Mouse (Mus musculus) embryo, embryonic 10.5 days (tissue): ENCODE data around the gene Abhd14b.
A peak's percentile ranks its signal among the peaks of the same experiment; 100 is the strongest.

Source experiments
- DNase-seq: peaks from one replicate; pipeline ENCODE4 v3.0.0-alpha.2; 2015; ENCODE audit warnings: low spot score

Gene Abhd14b

DNA sequence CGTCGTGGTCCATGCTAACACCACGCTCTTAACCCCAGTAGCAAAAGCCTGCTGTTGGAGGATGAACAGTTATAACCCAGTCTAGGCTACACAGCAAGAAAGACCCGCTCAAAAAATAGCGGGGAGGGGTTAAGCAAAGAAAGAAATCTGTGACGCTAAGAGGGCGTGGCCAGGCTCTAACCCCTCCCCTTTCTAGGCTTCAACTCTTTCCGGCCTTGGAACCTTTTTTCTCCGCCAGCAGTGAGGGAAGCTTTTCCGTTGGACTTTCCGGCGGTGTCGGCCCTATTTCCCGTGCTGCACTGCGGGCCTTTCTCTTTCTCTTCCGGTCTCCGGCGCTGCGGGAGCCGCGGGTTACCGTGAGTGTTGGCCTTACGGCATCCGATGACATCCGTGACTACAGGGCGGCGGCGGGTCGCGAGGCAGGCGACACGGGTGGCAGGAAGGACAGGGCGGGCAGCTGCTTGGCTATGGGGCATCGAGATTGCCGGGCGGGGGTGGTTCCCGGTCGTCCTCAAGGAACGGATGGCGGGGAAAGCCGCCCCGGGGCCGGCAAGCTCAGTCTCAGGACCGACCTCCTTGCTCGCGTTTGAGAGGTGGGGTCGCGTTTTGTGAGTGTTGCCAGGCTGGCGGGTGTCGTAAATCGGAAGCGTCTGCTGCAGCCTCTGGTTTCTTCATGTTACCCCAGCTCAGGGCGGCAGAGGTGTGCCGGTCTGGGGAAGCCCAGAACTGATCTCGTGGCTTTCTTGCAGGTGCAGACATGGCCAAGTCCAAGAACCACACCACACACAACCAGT lies 17.8 kb upstream of the Abhd14b start, which contains the start of gene Rpl29:
Gene Rpl29 (plus strand): TSS at position 234 of the 794 bp plus-strand sequence.
- peak; percentile 99 for DNase-seq

GRCm38 (mm10) chr9:106430015-106430264 lies 17.3 kb upstream of the Abhd14b start:
- DNase-seq: no peak

DNA sequence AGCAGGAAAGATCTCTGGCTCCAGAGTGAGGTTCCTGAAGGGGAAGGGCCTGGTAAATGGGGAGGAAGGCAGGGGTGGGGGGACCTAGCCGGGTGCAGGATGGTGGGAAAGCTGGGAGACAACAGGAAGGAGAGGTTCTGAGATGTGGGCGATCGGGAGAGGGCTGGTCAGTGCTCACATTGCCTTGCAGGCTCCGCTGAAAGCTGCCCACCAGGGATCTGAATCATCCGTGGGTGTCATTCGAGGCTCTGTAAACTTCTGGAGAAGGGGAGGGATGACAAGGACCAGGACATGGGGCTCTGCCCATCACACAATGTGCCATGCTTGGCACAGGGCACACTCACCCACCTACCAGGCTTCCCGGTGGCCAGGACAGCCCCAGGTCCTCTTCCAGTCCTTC lies 13.9 kb upstream of the Abhd14b start:
- DNase-seq: no peak

DNA sequence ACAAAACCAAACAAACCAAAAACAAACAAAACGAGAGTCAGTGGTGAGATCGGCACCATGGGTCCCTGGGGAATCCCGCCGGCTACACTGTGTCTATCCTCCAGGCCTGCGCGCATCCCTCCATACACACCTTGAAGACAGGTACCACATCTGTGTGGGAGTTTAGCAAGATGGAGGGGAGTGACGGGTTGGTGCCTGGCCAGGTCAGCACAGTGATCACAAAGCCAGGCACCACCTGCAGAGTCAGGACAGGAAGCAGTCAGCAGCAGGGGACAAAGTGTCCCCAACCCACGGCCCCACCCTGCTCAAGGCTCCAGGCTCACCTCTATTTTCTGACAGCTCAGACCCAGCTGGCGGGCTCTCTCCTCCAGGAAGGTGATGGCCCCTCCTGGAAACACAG lies 10.7 kb upstream of the Abhd14b start:
- DNase-seq: no peak

GRCm38 (mm10) chr9:106442680-106443079 lies 4.6 kb upstream of the Abhd14b start:
- no peak for DNase-seq

DNA sequence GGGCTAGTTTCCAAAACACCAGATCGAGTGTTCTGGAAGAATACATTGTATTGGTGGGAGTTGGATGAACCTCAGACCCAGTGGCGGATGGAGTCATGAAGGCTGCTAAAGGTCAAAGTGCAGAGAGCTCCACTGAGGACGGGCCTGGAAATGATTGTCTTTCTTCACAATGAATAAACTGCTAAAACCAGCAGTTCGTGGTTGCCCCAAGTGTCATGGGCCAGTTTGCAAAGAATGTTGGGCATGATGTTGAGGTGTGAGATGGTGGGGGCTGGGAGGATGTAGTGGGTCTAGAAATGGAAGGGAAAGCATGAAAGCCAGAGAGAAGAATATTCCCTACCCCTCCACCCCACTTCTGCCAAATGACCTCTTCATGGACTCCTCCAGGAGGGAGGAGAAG lies 2.4 kb upstream of the Abhd14b start:
- DNase-seq: no peak

DNA sequence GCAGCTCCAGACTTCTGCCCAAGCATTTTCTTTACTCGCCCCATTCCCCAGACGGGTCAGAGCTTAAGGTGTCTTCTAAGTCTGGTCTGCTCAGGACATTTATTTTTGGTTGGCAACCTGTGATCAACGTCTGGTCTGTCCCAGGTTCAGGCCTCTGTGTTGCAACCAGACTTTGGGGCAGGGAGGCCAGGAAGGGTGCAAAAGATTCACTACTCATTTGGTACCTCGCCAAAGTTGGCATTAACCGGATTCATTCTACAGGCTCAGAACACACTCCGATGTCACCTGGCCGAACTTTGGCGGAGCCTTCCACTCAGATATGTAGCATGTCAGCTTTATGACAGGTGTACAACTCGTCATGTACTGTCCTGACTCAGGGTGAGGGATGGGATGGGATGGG lies 692 bp downstream of the Abhd14b start:
- DNase-seq: no peak

GRCm38 (mm10) chr9:106448498-106449031 lies 1.3 kb downstream of the Abhd14b start:
- peak; percentile 86 for DNase-seq

GRCm38 (mm10) chr9:106449947-106450346 lies 2.7 kb downstream of the Abhd14b start:
- no peak for DNase-seq

- DNase-seq: peak; percentile 85
Measured at GRCm38 (mm10) chr9:106450661-106451060, 3.4 kb downstream of the Abhd14b start.

DNA sequence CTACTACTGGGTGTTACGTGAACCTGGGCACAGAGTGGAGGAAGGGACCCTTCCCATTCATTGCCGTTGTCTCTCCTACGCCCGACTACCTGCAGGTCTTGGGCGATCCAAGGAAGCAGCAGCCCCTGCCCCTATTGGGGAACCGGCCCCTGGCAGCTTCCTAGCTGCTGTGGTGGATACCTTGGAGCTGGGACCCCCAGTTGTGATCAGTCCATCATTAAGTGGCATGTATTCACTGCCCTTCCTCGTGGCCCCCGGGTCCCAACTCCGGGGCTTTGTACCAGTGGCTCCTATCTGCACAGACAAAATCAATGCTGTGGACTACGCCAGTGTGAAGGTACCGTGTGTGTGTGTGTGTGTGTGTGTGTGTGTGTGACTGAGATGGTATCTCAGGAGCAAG lies 4.0 kb downstream of the Abhd14b start:
- no peak for DNase-seq

DNA sequence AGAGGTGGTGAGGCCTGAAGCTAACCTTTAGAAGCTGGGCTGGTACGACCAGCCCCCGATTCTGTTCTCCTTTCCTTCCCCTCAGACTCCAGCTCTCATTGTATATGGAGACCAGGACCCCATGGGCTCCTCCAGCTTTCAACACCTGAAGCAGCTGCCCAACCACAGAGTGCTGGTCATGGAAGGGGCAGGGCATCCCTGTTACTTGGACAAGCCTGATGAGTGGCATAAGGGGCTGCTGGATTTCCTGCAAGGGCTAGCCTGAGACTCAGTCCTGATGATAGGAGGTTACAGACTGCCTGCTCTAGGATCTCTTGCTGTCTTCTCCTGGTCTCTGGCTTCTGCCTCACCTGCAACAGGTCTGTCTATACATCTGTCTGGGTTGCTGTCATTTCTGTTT lies 4.6 kb downstream of the Abhd14b start:
- no peak for DNase-seq

DNA sequence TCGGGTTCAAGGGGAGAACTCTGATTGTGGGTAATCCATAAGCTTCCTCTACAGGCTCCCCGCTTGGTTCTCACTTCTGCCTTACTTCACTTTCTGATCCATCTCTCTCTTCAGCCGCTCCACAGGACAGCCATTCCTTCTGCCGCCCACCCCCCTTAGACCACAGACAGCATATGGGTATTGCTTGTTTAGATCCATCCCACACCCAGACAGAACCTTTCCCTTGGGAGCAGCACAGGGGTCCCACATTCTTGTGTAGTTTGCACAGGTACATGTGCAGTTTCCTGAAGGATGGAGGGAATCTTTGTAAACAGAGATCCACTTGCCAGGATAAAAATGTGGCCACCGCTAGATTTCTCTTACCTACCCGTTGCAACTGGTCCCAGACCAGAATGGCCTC lies 5.1 kb downstream of the Abhd14b start:
- no peak for DNase-seq

DNA sequence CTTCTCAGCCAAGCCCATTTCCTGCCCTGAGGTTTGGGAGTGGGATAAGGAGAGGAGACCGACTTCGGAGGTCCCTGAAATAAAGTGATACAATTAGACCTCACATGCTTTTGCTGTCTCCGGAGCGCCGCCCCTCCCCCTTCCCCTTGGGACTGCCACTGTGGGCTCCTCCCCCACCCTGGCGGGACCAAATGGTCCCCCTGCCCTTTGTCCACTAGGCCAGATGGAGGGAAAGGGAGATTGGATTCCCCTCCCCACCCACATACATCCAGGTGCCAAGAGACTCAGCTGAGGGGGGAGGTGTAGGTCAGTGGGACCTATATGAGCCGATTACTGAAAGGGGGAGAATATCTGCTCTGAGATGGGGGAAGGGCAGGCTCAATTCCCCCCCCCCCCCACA lies 5.6 kb downstream of the Abhd14b start:
- peak; percentile 82 for DNase-seq

- peak; percentile 86 for DNase-seq
Measured at GRCm38 (mm10) chr9:106453271-106454070, 6.2 kb downstream of the Abhd14b start, which contains the start of gene Pcbp4. TSS of gene Pcbp4 (plus strand) at chr9:106453291.

DNA sequence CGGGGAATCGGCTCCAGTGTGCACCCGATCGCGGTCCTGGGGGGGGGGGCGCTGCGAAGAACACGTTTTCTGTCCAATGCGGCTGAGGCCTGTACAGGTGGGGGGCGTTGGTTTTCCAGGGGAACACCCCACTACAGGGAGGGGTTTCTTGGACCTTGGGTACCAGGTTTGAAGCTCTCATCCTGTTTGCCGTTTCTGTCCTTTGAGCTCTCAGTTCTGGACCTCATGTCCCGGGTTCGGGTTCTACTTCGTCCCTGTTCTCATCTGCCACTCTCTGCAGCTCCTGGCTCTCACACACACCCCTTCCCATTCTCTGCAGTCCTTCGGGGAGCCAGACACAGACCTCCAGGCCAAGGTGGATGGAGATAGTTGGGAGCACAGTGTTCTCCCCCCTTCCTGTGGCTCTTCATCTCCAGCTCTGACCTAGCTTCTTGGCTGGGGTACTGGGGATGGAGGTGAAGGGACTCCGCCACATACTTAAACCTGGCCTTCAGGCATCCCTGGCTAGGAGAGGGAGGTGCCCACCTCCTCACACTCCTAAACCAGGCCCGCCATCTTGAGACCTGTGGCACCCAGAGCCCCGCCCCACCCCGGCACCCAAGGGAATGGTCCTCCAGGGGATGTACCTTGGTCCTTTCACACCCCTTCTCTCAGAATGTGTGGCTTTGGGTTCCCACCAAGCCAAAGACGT lies 7.0 kb downstream of the Abhd14b start:
- DNase-seq: no peak

DNA sequence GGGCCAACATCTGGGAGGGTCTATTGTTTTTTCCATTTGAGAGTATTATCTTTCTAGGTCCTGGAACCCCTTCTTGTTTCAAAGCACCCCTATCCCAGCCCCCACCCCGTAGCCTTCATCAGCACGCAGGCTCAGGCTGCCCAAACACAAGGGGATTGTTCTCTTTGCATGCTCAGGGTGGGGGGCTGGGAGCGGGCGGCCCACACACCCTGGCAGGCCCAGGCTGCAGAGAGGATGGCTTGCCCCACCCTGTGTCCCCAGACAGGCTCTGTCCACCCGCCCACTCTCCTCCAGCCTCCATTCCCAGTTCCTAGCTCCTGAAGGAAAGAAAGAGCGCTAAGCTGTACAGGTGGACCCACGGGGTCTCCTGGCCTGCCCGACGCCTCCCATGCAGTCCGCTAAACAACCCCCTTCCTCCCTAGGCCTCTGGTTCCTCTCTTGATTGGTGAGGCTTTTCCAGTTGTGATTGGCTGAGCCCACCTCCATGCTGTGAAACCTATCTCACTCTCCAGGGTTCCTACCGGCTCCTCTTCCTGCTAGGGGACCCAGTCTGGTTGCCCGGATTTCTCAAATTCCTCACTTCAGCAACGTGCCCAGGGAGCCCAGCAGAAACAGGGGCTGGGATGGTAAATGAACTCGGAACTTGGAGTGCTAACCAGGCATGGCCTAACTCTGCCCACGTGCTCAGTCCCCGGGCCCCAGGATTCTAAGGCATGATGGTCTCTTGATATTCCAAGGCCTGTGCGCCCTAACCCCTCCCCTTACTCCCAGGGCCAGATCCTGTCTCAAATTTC lies 7.8 kb downstream of the Abhd14b start:
- DNase-seq: peak; percentile 83

- DNase-seq: peak; percentile 85
Measured at GRCm38 (mm10) chr9:106456325-106457162, 9.3 kb downstream of the Abhd14b start.

DNA sequence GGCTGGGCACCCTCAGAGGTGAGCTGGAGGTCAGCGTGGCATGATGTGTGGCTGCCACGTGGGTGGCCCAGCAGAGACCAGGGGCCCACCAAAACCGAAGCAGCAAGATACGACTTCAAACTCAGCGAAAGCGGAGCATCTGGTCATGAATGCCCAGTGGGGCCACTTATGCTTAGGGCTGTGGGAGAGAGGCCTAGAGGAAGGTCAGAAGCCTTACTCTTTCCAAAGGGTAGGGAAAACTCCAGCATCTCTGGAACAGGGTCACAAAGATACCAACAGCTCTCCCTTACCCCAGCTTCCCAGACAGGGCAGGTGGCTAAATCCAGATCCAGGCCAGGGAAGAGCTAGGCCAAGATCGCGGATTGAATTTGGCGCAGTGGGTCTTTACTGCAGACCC lies 9.9 kb downstream of the Abhd14b start:
- DNase-seq: no peak

DNA sequence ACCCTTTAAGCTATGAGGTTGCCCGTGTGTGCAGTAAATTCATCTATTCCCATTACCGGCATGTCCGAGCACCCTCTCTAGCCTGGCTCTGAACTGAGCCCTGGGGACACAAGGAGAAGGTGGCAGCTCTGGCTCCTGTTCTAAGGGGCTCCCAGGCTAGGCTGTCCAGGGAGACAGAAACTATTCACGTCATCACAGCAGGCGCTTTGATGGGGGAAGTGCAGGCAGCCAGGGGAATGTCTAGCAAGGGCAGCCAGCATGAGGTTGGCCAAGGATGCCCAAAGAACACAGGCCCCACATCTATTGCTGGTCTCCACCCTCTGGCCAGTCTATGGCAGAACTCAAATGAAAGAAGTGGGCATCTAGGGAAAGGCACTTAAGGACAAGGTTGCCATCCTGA lies 10.7 kb downstream of the Abhd14b start:
- no peak for DNase-seq

- DNase-seq: no peak
Measured at GRCm38 (mm10) chr9:106459946-106460345, 12.7 kb downstream of the Abhd14b start.
